Comparison of ENCODE assay signal across 9 mouse cellular contexts in the genomic region with DNA sequence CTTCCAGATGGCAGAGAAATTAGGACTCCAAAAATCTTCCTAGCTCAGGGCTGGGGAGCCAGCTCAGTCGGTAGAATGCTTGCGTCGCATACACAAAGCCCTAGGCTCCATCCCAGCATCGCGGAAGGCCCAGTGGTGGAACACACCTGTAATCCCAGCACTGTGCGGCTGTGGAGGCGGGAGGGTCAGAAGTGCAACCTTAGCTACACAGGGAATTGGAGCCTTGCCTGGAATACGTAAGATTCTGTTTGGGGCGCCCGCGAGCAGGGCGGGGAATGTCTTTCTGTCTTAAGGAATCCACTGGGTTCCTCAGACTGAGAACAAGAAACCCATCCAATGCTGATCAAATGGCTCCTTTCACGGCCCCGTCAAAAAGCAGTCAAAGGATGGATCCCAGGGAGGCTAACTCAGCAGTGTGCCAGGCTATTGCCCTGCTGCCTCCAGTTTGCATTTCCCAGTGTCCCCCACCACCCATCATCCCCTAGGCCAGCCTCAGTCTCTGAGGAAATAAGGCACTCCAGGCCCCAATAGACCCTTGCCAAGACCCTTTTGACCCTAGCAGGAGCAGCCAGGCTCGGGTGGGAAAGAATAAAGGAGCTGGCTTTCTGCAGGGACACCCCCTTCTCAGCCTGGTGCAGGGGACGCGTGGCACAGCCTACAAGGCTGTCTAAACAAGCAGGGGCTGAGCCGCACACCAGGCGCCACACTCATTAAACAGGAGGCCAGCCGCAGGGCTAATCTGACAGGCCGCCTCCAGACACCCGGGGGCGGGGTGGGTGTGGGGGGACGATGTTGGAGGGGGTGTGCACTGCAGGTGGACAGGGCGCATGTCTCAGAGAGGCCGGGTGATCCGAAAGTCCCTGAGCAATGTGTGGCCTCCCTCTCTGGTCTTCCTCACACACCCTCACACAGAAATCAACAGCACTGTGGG.
DNase-seq lines count a peak whose midpoint lies in the region; ATAC-seq lines count a peak whose summit lies in the region.
"Had no signal": no experiment of that assay in that cellular context is flagged by ENCODE, and none has a peak within 500 bp of the region (broad histone marks: within the 10 kb centered on the region; RNA-seq: fewer than 3 reads in every experiment).

No protein-coding gene starts in this region.

- no peak overlapping the region for H3K4me3 ChIP-seq in kidney, embryonic 14.5 days (ENCODE audit: low read length)
- H3K4me3 ChIP-seq in embryonic facial prominence, embryonic 10.5 days: no peak overlapping the region
- H3K4me3 ChIP-seq in intestine, embryonic 15.5 days (replicated peaks): no peak overlapping the region
- no peak overlapping the region for H3K4me3 ChIP-seq in neural tube, embryonic 15.5 days (replicated peaks)
- H3K4me3 ChIP-seq: megakaryocyte, embryonic 14.5 days had no signal

- no peak overlapping the region for H3K4me2 ChIP-seq in kidney, embryonic 14.5 days (replicated peaks; ENCODE audit: low read depth, low read length)
- H3K4me2 ChIP-seq in intestine, embryonic 15.5 days (replicated peaks): no peak overlapping the region
- no peak overlapping the region for H3K4me2 ChIP-seq in neural tube, embryonic 15.5 days

- H3K27me3 ChIP-seq in kidney, embryonic 14.5 days (ENCODE audit: control insufficient read depth, insufficient read depth, low read length): no peaks in the 10 kb centered on the region
- H3K27me3 ChIP-seq in embryonic facial prominence, embryonic 10.5 days (replicated peaks; ENCODE audit: low read depth, poor library complexity, severe bottlenecking): peaks cover 96% of the 10 kb centered on the region
- H3K27me3 ChIP-seq in intestine, embryonic 15.5 days (replicated peaks): peaks cover 7% of the 10 kb centered on the region; the same call in 1 of the 2 replicates
- H3K27me3 ChIP-seq in neural tube, embryonic 15.5 days (replicated peaks): peaks cover 8% of the 10 kb centered on the region; the same call in 1 of the 2 replicates

- 29% methylated on average over 27 of the region's 27 CpGs for WGBS in kidney, embryonic 14.5 days
- 24% methylated on average over 27 of the region's 27 CpGs for WGBS in embryonic facial prominence, embryonic 10.5 days
- 36% methylated on average over 27 of the region's 27 CpGs for WGBS in intestine, embryonic 15.5 days
- WGBS in neural tube, embryonic 15.5 days: 30% methylated on average over 27 of the region's 27 CpGs

- no peak overlapping the region for H3K9ac ChIP-seq in kidney, embryonic 14.5 days (ENCODE audit: low read depth, low read length)
- H3K9ac ChIP-seq in intestine, embryonic 15.5 days: no peak overlapping the region
- H3K9ac ChIP-seq in neural tube, embryonic 15.5 days (replicated peaks): no peak overlapping the region

- peak overlapping the region; percentile 30; the same call in 1 of the 2 replicates for H3K27ac ChIP-seq in kidney, embryonic 14.5 days (ENCODE audit: low read depth, low read length)
- H3K27ac ChIP-seq in embryonic facial prominence, embryonic 10.5 days (replicated peaks): peak overlapping the region; percentile 62
- H3K27ac ChIP-seq in intestine, embryonic 15.5 days: peak overlapping the region; percentile 48
- peak overlapping the region; percentile 19 for H3K27ac ChIP-seq in neural tube, embryonic 15.5 days (replicated peaks)

- DNase-seq in kidney, postnatal 10 days: no peak
- peak; percentile 48 for DNase-seq in embryonic facial prominence, embryonic 10.5 days (ENCODE audit: low spot score)
- DNase-seq in layer of hippocampus, adult 9-11 months: no peak
- no peak for DNase-seq in urinary bladder, postnatal 36 days (ENCODE audit: low spot score in 2 of 2)
- no peak for DNase-seq in lung, postnatal 14 days

- no peaks in the 10 kb centered on the region for H3K9me3 ChIP-seq in kidney, embryonic 14.5 days (ENCODE audit: control insufficient read depth, low read length)
- no peaks in the 10 kb centered on the region for H3K9me3 ChIP-seq in embryonic facial prominence, embryonic 10.5 days
- H3K9me3 ChIP-seq in intestine, embryonic 15.5 days: no peaks in the 10 kb centered on the region
- no peaks in the 10 kb centered on the region for H3K9me3 ChIP-seq in neural tube, embryonic 15.5 days (replicated peaks)
- H3K9me3 ChIP-seq: megakaryocyte, embryonic 14.5 days had no signal

- H3K36me3 ChIP-seq in kidney, embryonic 14.5 days (ENCODE audit: control insufficient read depth, insufficient read depth, low read length): no peaks in the 10 kb centered on the region
- H3K36me3 ChIP-seq in embryonic facial prominence, embryonic 10.5 days (replicated peaks): no peaks in the 10 kb centered on the region
- no peaks in the 10 kb centered on the region for H3K36me3 ChIP-seq in intestine, embryonic 15.5 days
- H3K36me3 ChIP-seq in neural tube, embryonic 15.5 days: no peaks in the 10 kb centered on the region

- 0 out of 2 replicates have a peak, but pooled peaks cover 8% of the 10 kb centered on the region for H3K4me1 ChIP-seq in kidney, embryonic 14.5 days (ENCODE audit: control insufficient read depth, insufficient read depth, low read length)
- peaks cover 24% of the 10 kb centered on the region for H3K4me1 ChIP-seq in embryonic facial prominence, embryonic 10.5 days
- H3K4me1 ChIP-seq in intestine, embryonic 15.5 days (replicated peaks): peaks cover 7% of the 10 kb centered on the region; the same call in 1 of the 2 replicates
- peaks cover 14% of the 10 kb centered on the region for H3K4me1 ChIP-seq in neural tube, embryonic 15.5 days
- H3K4me1 ChIP-seq: megakaryocyte, embryonic 14.5 days had no signal

- ATAC-seq in kidney, embryonic 14.5 days (ENCODE audit: low FRiP score, low TSS enrichment): peak; percentile 62; the same call in 1 of the 2 replicates
- peak; percentile 80 for ATAC-seq in intestine, embryonic 15.5 days
- ATAC-seq in neural tube, embryonic 15.5 days (ENCODE audit: low FRiP score): peak; percentile 55; the same call in 1 of the 2 replicates
